In the genomic region with DNA sequence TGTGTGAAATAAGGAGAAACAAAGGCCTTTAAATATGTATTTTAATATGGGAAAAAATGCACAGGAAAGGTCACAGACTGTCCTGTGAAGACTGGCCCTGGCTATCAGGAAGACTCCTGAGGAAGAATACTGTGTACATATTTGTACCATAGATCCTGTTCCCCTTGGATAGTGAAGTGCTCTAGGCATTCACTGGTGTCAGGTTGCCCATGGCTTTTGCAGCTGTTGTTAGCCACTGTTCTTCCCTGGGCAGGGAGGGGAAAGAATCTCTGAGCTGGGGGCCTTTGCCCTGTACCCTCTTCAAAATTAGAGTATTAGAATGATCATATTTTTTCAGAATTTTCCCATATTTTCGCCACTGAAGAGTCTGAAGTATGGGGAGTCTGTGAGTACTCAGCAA, we compare ENCODE assay signal across 16 mouse cellular contexts. TPM values are rescaled to one million over a fixed set of nuclear protein-coding genes. Genes with fewer than 3 reads are reported as not detected.
DNase-seq lines count a peak whose midpoint lies in the region; ATAC-seq lines count a peak whose summit lies in the region.
"Had no signal": no experiment of that assay in that cellular context is flagged by ENCODE, and none has a peak within 500 bp of the region (broad histone marks: within the 10 kb centered on the region; RNA-seq: fewer than 3 reads in every experiment).

No protein-coding gene starts in this region.

- H3K36me3 ChIP-seq in embryonic facial prominence, embryonic 11.5 days (replicated peaks; ENCODE audit: control insufficient read depth, insufficient read depth, low read depth, low read length), result no peaks in the 10 kb centered on the region
- no peaks in the 10 kb centered on the region for H3K36me3 ChIP-seq in embryonic facial prominence, embryonic 10.5 days (replicated peaks)
- no peaks in the 10 kb centered on the region for H3K36me3 ChIP-seq in limb, embryonic 13.5 days
- H3K36me3 ChIP-seq in limb, embryonic 10.5 days, result no peaks in the 10 kb centered on the region
- H3K36me3 ChIP-seq: forebrain, embryonic 12.5 days; heart, embryonic 15.5 days; limb, embryonic 12.5 days; liver, embryonic 15.5 days had no signal

- H3K9me3 ChIP-seq in embryonic facial prominence, embryonic 11.5 days (replicated peaks; ENCODE audit: control insufficient read depth, low read length), result no peaks in the 10 kb centered on the region
- no peaks in the 10 kb centered on the region for H3K9me3 ChIP-seq in embryonic facial prominence, embryonic 10.5 days
- H3K9me3 ChIP-seq in limb, embryonic 13.5 days, result no peaks in the 10 kb centered on the region
- no peaks in the 10 kb centered on the region for H3K9me3 ChIP-seq in limb, embryonic 10.5 days (replicated peaks)
- H3K9me3 ChIP-seq: forebrain, embryonic 12.5 days; heart, embryonic 15.5 days; limb, embryonic 12.5 days; liver, embryonic 15.5 days; megakaryocyte, embryonic 14.5 days had no signal

- H3K4me1 ChIP-seq in embryonic facial prominence, embryonic 11.5 days (ENCODE audit: control insufficient read depth, insufficient read depth, low read length), result no peaks in the 10 kb centered on the region; the same call in 1 of the 2 replicates
- H3K4me1 ChIP-seq in embryonic facial prominence, embryonic 10.5 days, result peaks cover 5% of the 10 kb centered on the region
- 0 out of 2 replicates have a peak, but pooled peaks cover 5% of the 10 kb centered on the region for H3K4me1 ChIP-seq in limb, embryonic 13.5 days
- no peaks in the 10 kb centered on the region for H3K4me1 ChIP-seq in limb, embryonic 10.5 days
- H3K4me1 ChIP-seq: forebrain, embryonic 12.5 days; limb, embryonic 12.5 days; liver, embryonic 15.5 days had no signal

- no peak for ATAC-seq in embryonic facial prominence, embryonic 11.5 days (replicated peaks; ENCODE audit: insufficient number of reproducible peaks, low FRiP score, low TSS enrichment, low read depth)
- ATAC-seq in limb, embryonic 13.5 days (ENCODE audit: low FRiP score, low read depth), result peak; percentile 60
- ATAC-seq: midbrain, embryonic 16.5 days had no signal

- no peak overlapping the region for H3K4me2 ChIP-seq in embryonic facial prominence, embryonic 11.5 days (ENCODE audit: low read depth, low read length)
- no peak overlapping the region for H3K4me2 ChIP-seq in limb, embryonic 13.5 days (replicated peaks)
- H3K4me2 ChIP-seq: forebrain, embryonic 12.5 days; limb, embryonic 12.5 days; liver, embryonic 15.5 days had no signal

- H3K27me3 ChIP-seq in embryonic facial prominence, embryonic 11.5 days (ENCODE audit: control insufficient read depth, insufficient read depth, low read length), result no peaks in the 10 kb centered on the region
- H3K27me3 ChIP-seq in embryonic facial prominence, embryonic 10.5 days (replicated peaks; ENCODE audit: low read depth, poor library complexity, severe bottlenecking), result no peaks in the 10 kb centered on the region
- H3K27me3 ChIP-seq in limb, embryonic 13.5 days, result no peaks in the 10 kb centered on the region
- no peaks in the 10 kb centered on the region for H3K27me3 ChIP-seq in limb, embryonic 10.5 days (ENCODE audit: low read depth, poor library complexity, severe bottlenecking)
- H3K27me3 ChIP-seq: CH12.LX; forebrain, embryonic 12.5 days; heart, embryonic 15.5 days; limb, embryonic 12.5 days; liver, embryonic 15.5 days had no signal

- WGBS in embryonic facial prominence, embryonic 11.5 days, result 74% methylated on average over 1 of the region's 1 CpGs
- 77% methylated on average over 1 of the region's 1 CpGs for WGBS in embryonic facial prominence, embryonic 10.5 days
- WGBS in limb, embryonic 13.5 days, result 86% methylated on average over 1 of the region's 1 CpGs
- 79% methylated on average over 1 of the region's 1 CpGs for WGBS in limb, embryonic 10.5 days

- peak; percentile 1 for DNase-seq in embryonic facial prominence, embryonic 11.5 days (ENCODE audit: low spot score)
- no peak for DNase-seq in embryonic facial prominence, embryonic 10.5 days (ENCODE audit: low spot score)
- no peak for DNase-seq in limb, embryonic 10.5 days (ENCODE audit: low spot score)
- DNase-seq in adipocyte (ENCODE audit: low spot score), result peak; percentile 6
- peak; percentile 11 for DNase-seq in mesoderm, embryonic 11.5 days (ENCODE audit: low read depth, low spot score)
- no peak for DNase-seq in right cerebral cortex, adult 2 months (ENCODE audit: low spot score in 2 of 2)
- DNase-seq: thymus, postnatal 36 days had no signal

- no peak overlapping the region for H3K4me3 ChIP-seq in embryonic facial prominence, embryonic 11.5 days (ENCODE audit: low read depth, low read length)
- no peak overlapping the region for H3K4me3 ChIP-seq in embryonic facial prominence, embryonic 10.5 days
- no peak overlapping the region for H3K4me3 ChIP-seq in limb, embryonic 13.5 days
- H3K4me3 ChIP-seq in limb, embryonic 10.5 days, result no peak overlapping the region
- H3K4me3 ChIP-seq: forebrain, embryonic 12.5 days; heart, adult 2 months; heart, embryonic 15.5 days; limb, embryonic 12.5 days; liver, embryonic 15.5 days; megakaryocyte, embryonic 14.5 days had no signal

- no peak overlapping the region for H3K9ac ChIP-seq in embryonic facial prominence, embryonic 11.5 days (replicated peaks; ENCODE audit: low read length)
- H3K9ac ChIP-seq in limb, embryonic 13.5 days, result no peak overlapping the region
- H3K9ac ChIP-seq: forebrain, embryonic 12.5 days; heart, embryonic 15.5 days; limb, embryonic 12.5 days; liver, embryonic 15.5 days had no signal

- H3K27ac ChIP-seq in embryonic facial prominence, embryonic 11.5 days (replicated peaks; ENCODE audit: low read depth, low read length), result no peak overlapping the region
- H3K27ac ChIP-seq in embryonic facial prominence, embryonic 10.5 days (replicated peaks), result no peak overlapping the region
- no peak overlapping the region for H3K27ac ChIP-seq in limb, embryonic 13.5 days
- H3K27ac ChIP-seq in limb, embryonic 10.5 days, result no peak overlapping the region
- H3K27ac ChIP-seq: forebrain, embryonic 12.5 days; limb, embryonic 12.5 days; liver, embryonic 15.5 days had no signal

RNA-seq across cellular contexts. Expression of gene Nek10, which starts 30.3 kb away (rescaled TPM):
- 0.03 TPM in 2 replicates for polyA plus RNA-seq in embryonic facial prominence, embryonic 11.5 days (2014; fragmentation: Nextera tagmentation; extraction: Ambion mirVana)
- polyA plus RNA-seq in embryonic facial prominence, embryonic 10.5 days (2016; fragmentation: Nextera tagmentation; extraction: Ambion mirVana), result not detected in 2 replicates
- polyA plus RNA-seq in limb, embryonic 13.5 days (2015; fragmentation: Nextera tagmentation; extraction: Ambion mirVana), result 0.06 and 0.08 TPM in 2 replicates
- 0.05 and 0.06 TPM in 2 replicates for polyA plus RNA-seq in limb, embryonic 10.5 days (2016; fragmentation: Nextera tagmentation; extraction: Ambion mirVana)
- polyA plus RNA-seq: limb, embryonic 12.5 days had no signal

Comparison
In these comparisons a context has a peak if more than half of its experiments do, and no peak if none do; other contexts are left out.
1. DNase-seq: peak in embryonic facial prominence, embryonic 11.5 days (single experiment), adipocyte (single experiment) and mesoderm, embryonic 11.5 days (single experiment); none in embryonic facial prominence, embryonic 10.5 days (single experiment), limb, embryonic 10.5 days (single experiment) and right cerebral cortex, adult 2 months (0 of 2).